Mouse (Mus musculus): Measurements from ENCODE around the gene BC028528. TPM values are rescaled to one million over a fixed set of nuclear protein-coding genes. Genes with fewer than 3 reads are reported as not detected.
A peak's percentile ranks its signal among the peaks of the same experiment; 100 is the strongest.

BC028528 gene
- polyA plus RNA-seq, 1 experiment from 2014 or later = 10.8 TPM

- ATAC-seq (ENCODE audit: insufficient read depth, low FRiP score, low TSS enrichment) = no peak
- no peaks in the 10 kb centered on the region for H3K36me3 ChIP-seq (ENCODE audit: control insufficient read depth, insufficient read depth, low read length)
- H3K4me2 ChIP-seq (ENCODE audit: low read depth) = peak overlapping the region; percentile 28; the same call in 1 of the 2 replicates
- no peaks in the 10 kb centered on the region for H3K27me3 ChIP-seq (ENCODE audit: control insufficient read depth, insufficient read depth, low read length)
- H3K27ac ChIP-seq (ENCODE audit: low read depth, low read length) = peak overlapping the region; percentile 63
- H3K9ac ChIP-seq (ENCODE audit: low read length) = peak overlapping the region; percentile 29; the same call in 1 of the 2 replicates
- no peak for DNase-seq (ENCODE audit: low spot score)
- 32% methylated on average over 11 of the region's 11 CpGs for WGBS
- H3K9me3 ChIP-seq (ENCODE audit: control insufficient read depth, low read length) = no peaks in the 10 kb centered on the region
- peaks cover 9% of the 10 kb centered on the region for H3K4me1 ChIP-seq (ENCODE audit: control insufficient read depth, insufficient read depth, low read length)
- peak overlapping the region; percentile 13; the same call in 1 of the 2 replicates for H3K4me3 ChIP-seq (ENCODE audit: low read depth, low read length)
These were observed 554 bp upstream of the BC028528 start for GRCm38 (mm10) chr3:95892066-95893052.

GRCm38 (mm10) chr3:95889664-95890063 lies 2.1 kb downstream of the BC028528 start:
- H3K27ac ChIP-seq (ENCODE audit: low read depth, low read length) = no peak overlapping the region
- DNase-seq (ENCODE audit: low spot score) = no peak
- no peak for ATAC-seq (ENCODE audit: insufficient read depth, low FRiP score, low TSS enrichment)
- H3K4me3 ChIP-seq (ENCODE audit: low read depth, low read length) = no peak overlapping the region
- H3K27me3 ChIP-seq (ENCODE audit: control insufficient read depth, insufficient read depth, low read length) = no peaks in the 10 kb centered on the region
- 73% methylated on average over 3 of the region's 3 CpGs for WGBS
- no peak overlapping the region for H3K4me2 ChIP-seq (ENCODE audit: low read depth)
- no peaks in the 10 kb centered on the region for H3K36me3 ChIP-seq (ENCODE audit: control insufficient read depth, insufficient read depth, low read length)
- no peak overlapping the region for H3K9ac ChIP-seq (ENCODE audit: low read length)
- no peaks in the 10 kb centered on the region for H3K9me3 ChIP-seq (ENCODE audit: control insufficient read depth, low read length)
- peaks cover 9% of the 10 kb centered on the region for H3K4me1 ChIP-seq (ENCODE audit: control insufficient read depth, insufficient read depth, low read length)

- Histone ChIP-seq H3K9ac (ENCODE audit: low read length) (no peak overlapping the region), H3K36me3 (ENCODE audit: control insufficient read depth, insufficient read depth, low read length) (no peaks in the 10 kb centered on the region), H3K27me3 (ENCODE audit: control insufficient read depth, insufficient read depth, low read length) (no peaks in the 10 kb centered on the region), H3K27ac (ENCODE audit: low read depth, low read length) (no peak overlapping the region), H3K9me3 (ENCODE audit: control insufficient read depth, low read length) (no peaks in the 10 kb centered on the region), H3K4me2 (ENCODE audit: low read depth) (no peak overlapping the region), H3K4me3 (ENCODE audit: low read depth, low read length) (no peak overlapping the region), H3K4me1 (ENCODE audit: control insufficient read depth, insufficient read depth, low read length) (peaks cover 8% of the 10 kb centered on the region; the same call in 1 of the 2 replicates)
- no peak for DNase-seq (ENCODE audit: low spot score)
- 71% methylated on average over 4 of the region's 4 CpGs for WGBS
- no peak for ATAC-seq (ENCODE audit: insufficient read depth, low FRiP score, low TSS enrichment)
These were observed 4.2 kb downstream of the BC028528 start for GRCm38 (mm10) chr3:95887596-95887995.

DNA sequence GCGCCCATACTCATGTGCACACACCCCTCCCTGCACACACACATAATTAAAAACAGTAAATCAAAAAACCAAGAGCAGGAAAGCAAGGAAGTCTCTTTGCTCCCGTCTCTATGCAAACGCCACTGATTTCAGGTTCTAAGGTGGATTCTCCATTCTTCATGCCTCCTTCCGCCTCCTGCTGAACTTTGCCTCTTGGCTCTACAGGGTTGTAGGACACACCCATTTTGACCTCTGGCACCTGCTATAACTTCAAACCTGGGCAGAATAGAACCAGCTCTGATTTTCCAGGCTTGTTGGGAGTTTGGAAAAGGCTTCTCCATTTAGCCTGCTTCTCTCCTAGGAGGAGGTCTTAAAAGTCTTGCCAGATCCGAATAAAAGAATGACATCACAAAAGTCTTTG lies 7.4 kb downstream of the BC028528 start:
- H3K27me3 ChIP-seq (ENCODE audit: control insufficient read depth, insufficient read depth, low read length) = no peaks in the 10 kb centered on the region
- H3K9ac ChIP-seq (ENCODE audit: low read length) = no peak overlapping the region
- H3K27ac ChIP-seq (ENCODE audit: low read depth, low read length) = no peak overlapping the region
- 83% methylated on average over 5 of the region's 5 CpGs for WGBS
- no peaks in the 10 kb centered on the region for H3K9me3 ChIP-seq (ENCODE audit: control insufficient read depth, low read length)
- no peak overlapping the region for H3K4me3 ChIP-seq (ENCODE audit: low read depth, low read length)
- H3K4me1 ChIP-seq (ENCODE audit: control insufficient read depth, insufficient read depth, low read length) = peaks cover 6% of the 10 kb centered on the region; the same call in 1 of the 2 replicates
- DNase-seq (ENCODE audit: low spot score) (no peak), ATAC-seq (ENCODE audit: insufficient read depth, low FRiP score, low TSS enrichment) (no peak)
- H3K4me2 ChIP-seq (ENCODE audit: low read depth) = no peak overlapping the region
- no peaks in the 10 kb centered on the region for H3K36me3 ChIP-seq (ENCODE audit: control insufficient read depth, insufficient read depth, low read length)

- H3K9ac ChIP-seq (ENCODE audit: low read length) = peak overlapping the region; percentile 20
- no peak overlapping the region for H3K27ac ChIP-seq (ENCODE audit: low read depth, low read length)
- no peaks in the 10 kb centered on the region for H3K9me3 ChIP-seq (ENCODE audit: control insufficient read depth, low read length)
- H3K4me1 ChIP-seq (ENCODE audit: control insufficient read depth, insufficient read depth, low read length) = peaks cover 6% of the 10 kb centered on the region; the same call in 1 of the 2 replicates
- peak overlapping the region; percentile 63 for H3K4me2 ChIP-seq (ENCODE audit: low read depth)
- peak; percentile 73 for DNase-seq (ENCODE audit: low spot score)
- 2% methylated on average over 24 of the region's 24 CpGs for whole genome bisulfite sequencing
- peak overlapping the region; percentile 46 for H3K4me3 ChIP-seq (ENCODE audit: low read depth, low read length)
- H3K27me3 ChIP-seq (ENCODE audit: control insufficient read depth, insufficient read depth, low read length) = no peaks in the 10 kb centered on the region
- ATAC-seq (ENCODE audit: insufficient read depth, low FRiP score, low TSS enrichment) = no peak; the same call in 1 of the 2 replicates
- no peaks in the 10 kb centered on the region for H3K36me3 ChIP-seq (ENCODE audit: control insufficient read depth, insufficient read depth, low read length)
These were observed 8.9 kb downstream of the BC028528 start for GRCm38 (mm10) chr3:95882816-95883425.

- Histone ChIP-seq H3K9ac (ENCODE audit: low read length) (peak within 1 kb of the TSS; percentile 41), H3K4me2 (ENCODE audit: low read depth) (peak within 1 kb of the TSS; percentile 63), H3K36me3 (ENCODE audit: control insufficient read depth, insufficient read depth, low read length) (no peaks in the 10 kb centered on the region), H3K4me3 (ENCODE audit: low read depth, low read length) (peak within 1 kb of the TSS; percentile 46), H3K27ac (ENCODE audit: low read depth, low read length) (no peak within 1 kb of the TSS), H3K9me3 (ENCODE audit: control insufficient read depth, low read length) (no peaks in the 10 kb centered on the region), H3K4me1 (ENCODE audit: control insufficient read depth, insufficient read depth, low read length) (peaks cover 6% of the 10 kb centered on the region; the same call in 1 of the 2 replicates), H3K27me3 (ENCODE audit: control insufficient read depth, insufficient read depth, low read length) (no peaks in the 10 kb centered on the region)
- ATAC-seq (ENCODE audit: insufficient read depth, low FRiP score, low TSS enrichment) (peak; percentile 99), DNase-seq (ENCODE audit: low spot score) (peak; percentile 95)
- under 1% methylated on average over 66 of the region's 66 CpGs for WGBS
These were observed 9.6 kb downstream of the BC028528 start, which contains the start of gene Ciart for GRCm38 (mm10) chr3:95881979-95882815. Gene Ciart (minus strand): TSS chr3:95882251.

DNA sequence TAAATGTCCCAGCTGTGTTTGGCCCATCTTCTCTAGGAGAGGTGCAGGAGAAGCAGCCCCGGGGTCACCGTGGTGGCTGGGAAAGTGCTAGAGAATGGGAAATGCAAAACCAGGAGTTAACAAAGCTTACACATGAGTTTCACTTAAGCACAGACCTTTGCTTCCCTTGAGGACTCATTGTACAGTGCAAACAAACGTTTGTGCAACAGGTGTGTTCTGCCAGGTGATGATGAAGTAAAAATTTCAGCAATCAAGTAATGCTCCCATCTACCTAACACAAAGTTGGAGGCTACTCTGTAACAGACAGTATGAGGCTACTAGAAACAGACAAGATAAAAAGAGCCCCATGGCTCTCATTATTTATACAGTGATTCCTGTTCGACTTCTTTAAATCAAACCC lies 12.7 kb downstream of the BC028528 start:
- Histone ChIP-seq H3K9ac (ENCODE audit: low read length) (no peak overlapping the region), H3K27me3 (ENCODE audit: control insufficient read depth, insufficient read depth, low read length) (no peaks in the 10 kb centered on the region), H3K36me3 (ENCODE audit: control insufficient read depth, insufficient read depth, low read length) (no peaks in the 10 kb centered on the region), H3K4me1 (ENCODE audit: control insufficient read depth, insufficient read depth, low read length) (peaks cover 6% of the 10 kb centered on the region; the same call in 1 of the 2 replicates), H3K27ac (ENCODE audit: low read depth, low read length) (no peak overlapping the region), H3K4me3 (ENCODE audit: low read depth, low read length) (no peak overlapping the region), H3K9me3 (ENCODE audit: control insufficient read depth, low read length) (no peaks in the 10 kb centered on the region), H3K4me2 (ENCODE audit: low read depth) (no peak overlapping the region)
- DNase-seq (ENCODE audit: low spot score) (no peak), ATAC-seq (ENCODE audit: insufficient read depth, low FRiP score, low TSS enrichment) (no peak)
- WGBS = 90% methylated on average over 4 of the region's 4 CpGs

- peaks cover 8% of the 10 kb centered on the region for H3K4me1 ChIP-seq (ENCODE audit: control insufficient read depth, insufficient read depth, low read length)
- H3K36me3 ChIP-seq (ENCODE audit: control insufficient read depth, insufficient read depth, low read length) = peaks cover 3% of the 10 kb centered on the region; the same call in 1 of the 2 replicates
- H3K4me2 ChIP-seq (ENCODE audit: low read depth) = peak overlapping the region; percentile 70
- DNase-seq (ENCODE audit: low spot score) = no peak
- no peak overlapping the region for H3K27ac ChIP-seq (ENCODE audit: low read depth, low read length)
- H3K9ac ChIP-seq (ENCODE audit: low read length) = peak overlapping the region; percentile 7
- peak overlapping the region; percentile 58 for H3K4me3 ChIP-seq (ENCODE audit: low read depth, low read length)
- ATAC-seq (ENCODE audit: insufficient read depth, low FRiP score, low TSS enrichment) = no peak
- WGBS = 86% methylated on average over 7 of the region's 7 CpGs
- no peaks in the 10 kb centered on the region for H3K9me3 ChIP-seq (ENCODE audit: control insufficient read depth, low read length)
- H3K27me3 ChIP-seq (ENCODE audit: control insufficient read depth, insufficient read depth, low read length) = no peaks in the 10 kb centered on the region
These were observed 19.8 kb downstream of the BC028528 start for GRCm38 (mm10) chr3:95872048-95872447.
